Mouse (Mus musculus) cerebellum, postnatal 10 days (tissue): ENCODE measurements around the gene Mgrn1.

ENCODE experiments used
- DNase-seq, 2 experiments: peaks; one replicate each; pipeline ENCODE4 v3.0.0; 2021; ENCODE audit warnings: mixed read lengths in 2 of 2

Gene Mgrn1

GRCm38 (mm10) chr16:4942868-4943267, 56.8 kb downstream of the Mgrn1 start:
- no peak for DNase-seq

GRCm38 (mm10) chr16:4943431-4943830, 57.4 kb downstream of the Mgrn1 start:
- no peak for DNase-seq

- DNase-seq, result no peak
Measured at GRCm38 (mm10) chr16:4945415-4945814, 59.4 kb downstream of the Mgrn1 start.

GRCm38 (mm10) chr16:4946155-4946554, 60.1 kb downstream of the Mgrn1 start:
- DNase-seq, result no peak

- DNase-seq, result no peak
Measured at GRCm38 (mm10) chr16:4947378-4947777, 61.3 kb downstream of the Mgrn1 start.

GRCm38 (mm10) chr16:4956609-4957008, 70.6 kb downstream of the Mgrn1 start:
- DNase-seq, result no peak

- DNase-seq, result peak; percentile 84 to 85
Measured at GRCm38 (mm10) chr16:4957446-4957845, 71.4 kb downstream of the Mgrn1 start.

- peak in 1 of 2 experiments; percentile 29 for DNase-seq
Measured at GRCm38 (mm10) chr16:4960260-4960659, 74.2 kb downstream of the Mgrn1 start.

- DNase-seq, result no peak
Measured at GRCm38 (mm10) chr16:4963346-4963745, 77.3 kb downstream of the Mgrn1 start.

- DNase-seq, result peak; percentile 99 to 100
Measured at GRCm38 (mm10) chr16:4963797-4964709, 78.0 kb downstream of the Mgrn1 start, which contains the start of gene Anks3. Gene Anks3, minus strand, starts transcription at chr16:4964205.

- DNase-seq, result no peak
Measured at GRCm38 (mm10) chr16:4964731-4965391, 78.8 kb downstream of the Mgrn1 start.

- peak in 1 of 2 experiments; percentile 54 for DNase-seq
Measured at GRCm38 (mm10) chr16:4965392-4966129, 79.5 kb downstream of the Mgrn1 start.

GRCm38 (mm10) chr16:4968426-4968825, 82.4 kb downstream of the Mgrn1 start:
- no peak for DNase-seq

- DNase-seq, result no peak
Measured at GRCm38 (mm10) chr16:4969055-4969843, 83.2 kb downstream of the Mgrn1 start.

- DNase-seq, result no peak
Measured at GRCm38 (mm10) chr16:4971626-4972025, 85.6 kb downstream of the Mgrn1 start.

- peak in 1 of 2 experiments; percentile 30 for DNase-seq
Measured at GRCm38 (mm10) chr16:4974521-4974920, 88.5 kb downstream of the Mgrn1 start.

- DNase-seq, result peak in 1 of 2 experiments; percentile 40
Measured at GRCm38 (mm10) chr16:4976180-4976579, 90.1 kb downstream of the Mgrn1 start.

GRCm38 (mm10) chr16:4978275-4979051, 92.4 kb downstream of the Mgrn1 start:
- DNase-seq, result no peak

- peak; percentile 41 to 50 for DNase-seq
Measured at GRCm38 (mm10) chr16:4979755-4980380, 93.8 kb downstream of the Mgrn1 start.

- no peak for DNase-seq
Measured at GRCm38 (mm10) chr16:4984717-4985116, 98.7 kb downstream of the Mgrn1 start.
